Mouse (Mus musculus) intestine, embryonic 14.5 days (tissue): ENCODE data around the gene Fam222b. TPM values are rescaled to one million over a fixed set of nuclear protein-coding genes. Genes with fewer than 3 reads are reported as not detected.
A peak's percentile ranks its signal among the peaks of the same experiment; 100 is the strongest.

Experiments used
- ATAC-seq: fragments of 200-750 bp; cut with Nextera tagmentation; replicated peaks from 2 replicates; pipeline ENCODE4 v1.8.0; 2017; ENCODE audit warnings: low read depth, moderate number of reproducible peaks, moderate TSS enrichment, moderate library complexity; ENCODE audit not compliant: low FRiP score, low TSS enrichment
- DNase-seq: peaks from one replicate; pipeline ENCODE4 v3.0.0-alpha.2; 2018; ENCODE audit warnings: low spot score
- H3K27ac ChIP-seq: fragments of 300-500 bp; sonication (generic); 2 replicates; pipeline ENCODE4 v1.5.1; 2014; ENCODE audit warnings: low read depth, mild to moderate bottlenecking, control low read depth
- H3K27me3 ChIP-seq: fragments of 300-500 bp; sonication (generic); replicated peaks from 2 replicates; pipeline ENCODE4 v1.6.1; 2014; ENCODE audit warnings: low read length, control low read depth; ENCODE audit not compliant: control insufficient read depth, insufficient read depth
- H3K36me3 ChIP-seq: fragments of 300-500 bp; sonication (generic); 2 replicates; pipeline ENCODE4 v1.6.1; 2014; ENCODE audit warnings: low read length, control low read depth; ENCODE audit not compliant: control insufficient read depth, insufficient read depth
- H3K4me1 ChIP-seq: fragments of 300-500 bp; sonication (generic); replicated peaks from 2 replicates; pipeline ENCODE4 v1.6.1; 2014; ENCODE audit warnings: low read length, control low read depth, mixed read lengths; ENCODE audit not compliant: control insufficient read depth, insufficient read depth
- H3K4me2 ChIP-seq: fragments of 300-500 bp; sonication (generic); 2 replicates; pipeline ENCODE4 v1.6.1; 2014; ENCODE audit warnings: low read length
- H3K4me3 ChIP-seq: fragments of 300-500 bp; sonication (generic); 2 replicates; pipeline ENCODE4 v1.5.1; 2014; ENCODE audit warnings: low read depth, low read length, control low read depth, mixed read lengths
- H3K9ac ChIP-seq: fragments of 300-500 bp; sonication (generic); 2 replicates; pipeline ENCODE4 v1.6.1; 2014; ENCODE audit warnings: mild to moderate bottlenecking, low read length
- H3K9me3 ChIP-seq: fragments of 300-500 bp; sonication (generic); 2 replicates; pipeline ENCODE4 v1.6.1; 2016; ENCODE audit warnings: low read length, control low read depth; ENCODE audit not compliant: control insufficient read depth
- WGBS: fragments of 180-500 bp; shearing (Covaris S2); extraction: QIAGEN DNeasy Blood & Tissue Kit; methylation state at CpG from one replicate; pipeline ENCODE4 v1.1.7; 2014; 5-methylcytosine and 5-hydroxymethylcytosine counted together
- polyA plus RNA-seq: library from polyadenylated mRNA; unstranded; fragments of >200 nt; fragmentation: Nextera tagmentation; extraction: Ambion mirVana; gene quantifications from 2 replicates; pipeline ENCODE4 v1.2.1, GENCODE M21; 2014

Fam222b gene
- polyA plus RNA-seq, 1 experiment from 2014 or later = 13.4 TPM

- 59% methylated on average over 9 of the region's 9 CpGs for WGBS
- H3K9ac ChIP-seq = no peak overlapping the region
- ATAC-seq (no peak), DNase-seq (no peak)
- peaks cover 75% of the 10 kb centered on the region for H3K36me3 ChIP-seq
- no peak overlapping the region for H3K4me3 ChIP-seq
- peak overlapping the region; percentile 7; the same call in 1 of the 2 replicates for H3K27ac ChIP-seq
- H3K4me1 ChIP-seq = peaks cover 11% of the 10 kb centered on the region; the same call in 1 of the 2 replicates
- H3K27me3 ChIP-seq = no peaks in the 10 kb centered on the region
- no peak overlapping the region for H3K4me2 ChIP-seq
- H3K9me3 ChIP-seq = no peaks in the 10 kb centered on the region
Measured at GRCm38 (mm10) chr11:78152299-78153231, 58.1 kb downstream of the Fam222b start.

GRCm38 (mm10) chr11:78153778-78154177 is 59.3 kb downstream of the Fam222b start:
- Histone ChIP-seq H3K27ac (no peak overlapping the region), H3K4me1 (peaks cover 11% of the 10 kb centered on the region; the same call in 1 of the 2 replicates)
- WGBS = 85% methylated on average over 13 of the region's 13 CpGs

GRCm38 (mm10) chr11:78155674-78156073 is 61.2 kb downstream of the Fam222b start:
- Histone ChIP-seq H3K9ac (no peak overlapping the region), H3K27me3 (no peaks in the 10 kb centered on the region), H3K4me2 (no peak overlapping the region), H3K9me3 (no peaks in the 10 kb centered on the region), H3K36me3 (peaks cover 76% of the 10 kb centered on the region), H3K4me3 (no peak overlapping the region), H3K4me1 (peaks cover 11% of the 10 kb centered on the region; the same call in 1 of the 2 replicates), H3K27ac (no peak overlapping the region)
- no peak for DNase-seq
- 83% methylated on average over 5 of the region's 5 CpGs for WGBS
- no peak for ATAC-seq

More at GRCm38 (mm10) chr11:78153778-78154177, 59.3 kb downstream of the Fam222b start:
- H3K9me3 ChIP-seq = no peaks in the 10 kb centered on the region
- no peak overlapping the region for H3K9ac ChIP-seq
- H3K4me2 ChIP-seq = no peak overlapping the region
- no peaks in the 10 kb centered on the region for H3K27me3 ChIP-seq
- ATAC-seq = no peak; the same call in 1 of the 2 replicates
- no peak for DNase-seq
- peaks cover 76% of the 10 kb centered on the region for H3K36me3 ChIP-seq
- no peak overlapping the region for H3K4me3 ChIP-seq

- DNase-seq = no peak
- Histone ChIP-seq H3K9me3 (no peaks in the 10 kb centered on the region), H3K36me3 (peaks cover 76% of the 10 kb centered on the region), H3K27me3 (no peaks in the 10 kb centered on the region), H3K27ac (no peak overlapping the region), H3K9ac (no peak overlapping the region), H3K4me3 (no peak overlapping the region), H3K4me1 (peaks cover 11% of the 10 kb centered on the region; the same call in 1 of the 2 replicates), H3K4me2 (no peak overlapping the region)
- 79% methylated on average over 6 of the region's 6 CpGs for WGBS
- no peak for ATAC-seq
Measured at GRCm38 (mm10) chr11:78156156-78156699, 61.8 kb downstream of the Fam222b start.

GRCm38 (mm10) chr11:78159096-78159495 is 64.6 kb downstream of the Fam222b start:
- no peak overlapping the region for H3K4me3 ChIP-seq
- WGBS = 26% methylated on average over 2 of the region's 2 CpGs
- H3K9me3 ChIP-seq = no peaks in the 10 kb centered on the region
- H3K27ac ChIP-seq = no peak overlapping the region
- H3K36me3 ChIP-seq = peaks cover 87% of the 10 kb centered on the region
- DNase-seq = peak; percentile 82
- H3K4me1 ChIP-seq = peaks cover 18% of the 10 kb centered on the region
- no peak overlapping the region for H3K4me2 ChIP-seq
- no peak overlapping the region for H3K9ac ChIP-seq
- H3K27me3 ChIP-seq = no peaks in the 10 kb centered on the region
- peak; percentile 32; the same call in 1 of the 2 replicates for ATAC-seq

- DNase-seq = no peak
- Histone ChIP-seq H3K27ac (no peak overlapping the region), H3K4me1 (peaks cover 18% of the 10 kb centered on the region)
Measured at GRCm38 (mm10) chr11:78159557-78159956, 65.1 kb downstream of the Fam222b start.

GRCm38 (mm10) chr11:78160171-78160570 is 65.7 kb downstream of the Fam222b start:
- WGBS = 82% methylated on average over 18 of the region's 18 CpGs
- Histone ChIP-seq H3K4me1 (peaks cover 18% of the 10 kb centered on the region), H3K4me2 (no peak overlapping the region), H3K27me3 (no peaks in the 10 kb centered on the region), H3K36me3 (peaks cover 77% of the 10 kb centered on the region), H3K9ac (no peak overlapping the region), H3K9me3 (no peaks in the 10 kb centered on the region), H3K27ac (no peak overlapping the region), H3K4me3 (no peak overlapping the region)
- ATAC-seq = no peak
- no peak for DNase-seq

More at GRCm38 (mm10) chr11:78159557-78159956, 65.1 kb downstream of the Fam222b start:
- ATAC-seq = no peak
- Histone ChIP-seq H3K4me3 (no peak overlapping the region), H3K9ac (no peak overlapping the region), H3K9me3 (no peaks in the 10 kb centered on the region), H3K36me3 (peaks cover 83% of the 10 kb centered on the region), H3K27me3 (no peaks in the 10 kb centered on the region), H3K4me2 (no peak overlapping the region)
- 61% methylated on average over 7 of the region's 7 CpGs for WGBS

DNA sequence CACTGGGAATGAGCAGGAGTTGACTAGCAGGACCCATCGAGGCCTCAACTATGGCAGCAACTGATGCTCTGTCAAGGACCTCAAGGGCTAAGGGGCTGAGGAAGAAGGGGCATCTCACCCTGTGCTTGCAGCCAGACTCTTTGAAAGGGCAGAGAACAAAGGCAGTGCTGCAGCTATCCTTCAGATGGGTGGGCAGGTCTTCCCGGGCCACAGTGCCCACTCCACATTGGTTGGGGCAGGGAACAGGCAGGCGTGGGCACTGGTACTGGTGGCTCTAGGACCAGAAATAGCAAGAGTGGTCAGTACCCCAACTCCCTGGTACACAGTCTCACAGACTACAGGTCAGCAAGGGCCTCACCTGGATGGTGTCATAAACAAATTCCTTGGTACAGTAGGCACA is 66.2 kb downstream of the Fam222b start:
- H3K4me1 ChIP-seq = peaks cover 19% of the 10 kb centered on the region
- no peak overlapping the region for H3K27ac ChIP-seq
- ATAC-seq (no peak), DNase-seq (no peak)
- 85% methylated on average over 3 of the region's 3 CpGs for WGBS
- H3K36me3 ChIP-seq = peaks cover 72% of the 10 kb centered on the region
- H3K9ac ChIP-seq = no peak overlapping the region
- no peak overlapping the region for H3K4me2 ChIP-seq
- no peaks in the 10 kb centered on the region for H3K9me3 ChIP-seq
- H3K27me3 ChIP-seq = no peaks in the 10 kb centered on the region
- H3K4me3 ChIP-seq = no peak overlapping the region
